Mouse (Mus musculus) spleen, embryonic (tissue): ENCODE measurements at regions not wholly inside any gene's neighbourhood (a gene's known extent, or its start where the extent isn't known, plus 50 kb on each side); places are given as distances from the start of the nearest gene placed in this dataset.

Experiments used
- CTCF ChIA-PET: fragments of 350-600 bp; sonication (Branson Sonifier 250); formaldehyde crosslinking; loops from one replicate; lab custom pipeline; 2022; lab: Charles Lee

DNA sequence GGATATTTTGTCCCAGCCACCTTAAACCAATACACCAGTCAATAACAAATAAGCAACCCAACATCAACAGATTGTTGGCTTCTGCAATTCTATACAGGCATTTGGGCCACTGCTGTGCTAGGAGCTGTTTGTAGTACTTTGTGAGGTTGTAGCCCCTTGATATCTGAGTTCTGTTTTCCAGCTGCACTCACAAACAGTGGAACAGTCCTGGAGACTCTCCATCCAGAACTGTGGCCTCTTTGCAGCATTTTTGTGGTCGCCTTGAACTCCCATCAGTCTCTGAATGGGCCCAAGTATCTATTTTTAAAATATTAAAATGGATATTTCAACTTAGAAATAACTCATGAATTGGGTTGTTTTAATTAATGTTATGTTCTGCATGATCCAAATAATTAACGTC is 205.2 kb upstream of the Thbs1 start:
- CTCF ChIA-PET = no interaction called here

- CTCF ChIA-PET = no interaction called here
Measured at GRCm38 (mm10) chr2:117910781-117911180, 200.9 kb upstream of the Thbs1 start.

DNA sequence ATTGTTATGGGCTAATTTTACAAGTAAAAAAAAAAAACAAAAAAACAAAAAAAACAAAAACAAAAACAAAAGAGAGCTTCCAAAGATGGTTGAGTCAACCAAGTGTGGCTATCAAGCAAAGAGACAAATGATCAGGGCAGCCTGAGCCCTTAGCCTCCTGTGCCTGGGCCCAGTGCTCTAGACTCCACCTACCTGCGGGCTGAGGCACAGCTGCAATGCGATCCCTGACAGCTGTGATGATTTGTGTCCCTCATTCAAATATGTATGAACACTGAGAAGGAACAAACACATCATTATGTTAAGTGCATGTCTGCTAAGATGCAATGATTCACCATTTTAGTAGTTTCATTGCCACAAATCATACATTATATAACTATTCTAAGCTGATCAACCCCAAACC is 199.0 kb upstream of the Thbs1 start:
- CTCF ChIA-PET = no interaction called here

- CTCF ChIA-PET = interaction anchor here (0.6 kb wide), 2 partner anchors 29 to 349 kb away, joined by 6 to 15 read pairs; no protein-coding TSS in a partner anchor
Measured at GRCm38 (mm10) chr2:117913846-117914245, 197.8 kb upstream of the Thbs1 start.

- CTCF ChIA-PET = no interaction called here
Measured at GRCm38 (mm10) chr2:117915821-117916220, 195.9 kb upstream of the Thbs1 start.

GRCm38 (mm10) chr2:117917181-117917580 is 194.5 kb upstream of the Thbs1 start:
- CTCF ChIA-PET = no interaction called here

DNA sequence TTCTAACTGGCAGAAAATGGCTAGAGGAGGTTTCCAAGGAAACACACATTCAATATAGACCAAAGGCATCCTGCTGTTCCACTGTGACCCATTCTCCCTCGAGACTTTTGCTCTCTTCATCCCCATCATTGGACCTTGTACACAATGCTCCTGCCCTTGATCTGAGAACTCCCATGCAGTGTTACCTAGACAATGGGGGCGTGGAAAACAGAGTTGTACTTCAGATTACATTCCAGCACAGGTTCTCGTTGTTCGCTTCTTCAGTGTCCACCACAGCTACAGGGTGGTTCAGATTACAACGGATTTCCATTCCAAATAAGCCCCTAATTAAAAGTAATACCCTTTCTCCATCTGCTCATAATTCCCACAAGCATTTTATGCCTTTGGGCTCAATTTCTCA is 186.8 kb upstream of the Thbs1 start:
- CTCF ChIA-PET = no interaction called here

- CTCF ChIA-PET = no interaction called here
Measured at GRCm38 (mm10) chr2:117925412-117925811, 186.3 kb upstream of the Thbs1 start.

- CTCF ChIA-PET = no interaction called here
Measured at GRCm38 (mm10) chr2:117928062-117928461, 183.6 kb upstream of the Thbs1 start.

DNA sequence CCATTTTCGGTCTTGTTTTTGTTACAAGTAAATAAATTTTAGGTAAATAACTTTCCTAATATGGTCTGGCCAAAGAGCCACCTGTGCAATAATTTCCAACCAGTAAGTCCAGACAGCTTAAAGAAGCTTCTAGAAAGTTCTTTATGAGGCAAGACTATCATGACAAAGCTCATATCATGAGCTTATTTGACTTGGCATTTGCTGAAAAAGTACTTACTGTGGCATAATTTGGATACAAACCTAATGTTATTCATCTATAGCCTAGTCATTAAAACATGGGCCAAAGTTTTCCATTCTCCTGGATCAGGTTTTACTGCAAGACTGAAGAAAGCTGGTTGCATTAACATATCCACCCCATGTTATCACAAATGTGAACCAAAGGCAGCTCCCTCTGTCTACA is 182.1 kb upstream of the Thbs1 start:
- CTCF ChIA-PET = no interaction called here

- CTCF ChIA-PET = no interaction called here
Measured at GRCm38 (mm10) chr2:117930895-117931537, 180.7 kb upstream of the Thbs1 start.

DNA sequence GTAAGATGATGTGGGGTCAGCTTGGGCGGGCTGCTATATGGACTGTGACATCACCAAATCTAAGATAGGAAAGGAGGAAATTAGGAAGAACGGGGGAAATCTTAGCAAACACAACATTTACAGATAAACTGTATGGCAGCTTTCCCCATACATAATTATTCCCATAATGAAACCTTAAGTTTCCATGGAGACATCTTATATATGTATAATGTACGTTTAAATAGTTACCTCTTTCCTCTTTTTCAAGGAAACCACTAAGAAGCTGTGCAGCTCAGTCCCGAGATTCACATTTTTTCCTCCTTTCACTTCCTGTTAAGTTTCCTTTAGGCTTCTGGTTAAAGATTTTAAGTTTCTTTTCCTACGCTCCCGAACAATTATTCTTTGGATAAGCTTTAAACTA is 175.1 kb upstream of the Thbs1 start:
- CTCF ChIA-PET = no interaction called here

DNA sequence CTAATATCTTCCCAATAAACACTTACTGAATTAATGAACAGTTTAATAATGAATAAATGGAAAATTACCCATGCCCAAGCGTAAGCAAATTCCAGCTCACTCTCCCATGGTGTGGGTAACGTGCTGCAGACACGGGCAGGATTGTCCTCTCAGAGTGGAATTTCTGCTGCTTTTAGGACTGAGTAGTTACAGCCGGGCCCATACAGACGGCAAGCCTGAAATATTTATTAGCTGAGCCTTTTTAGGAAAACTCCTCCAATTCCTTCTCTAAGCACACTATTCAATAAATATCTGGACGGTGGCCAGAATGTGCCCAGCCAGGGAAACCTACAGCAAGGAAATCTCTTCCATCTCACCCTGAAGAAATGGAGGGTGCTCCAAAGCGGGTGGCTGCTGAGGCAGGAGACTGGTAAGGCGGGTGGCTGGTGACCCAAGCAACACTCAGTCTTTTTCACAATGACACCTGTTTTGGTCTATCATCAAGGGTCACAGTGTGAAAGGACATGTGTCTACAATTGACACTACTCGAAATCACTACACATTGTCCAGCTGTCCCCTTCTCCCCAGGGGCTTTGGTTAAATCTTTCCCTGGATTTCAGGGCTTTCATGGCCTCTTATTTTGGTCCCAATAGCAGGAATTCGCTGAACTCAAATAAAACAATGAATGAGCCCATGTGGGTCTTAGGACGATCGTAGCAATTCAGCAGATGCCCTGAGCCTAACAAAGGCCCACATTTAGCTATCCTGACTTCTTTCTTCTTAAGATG is 173.2 kb upstream of the Thbs1 start:
- CTCF ChIA-PET = no interaction called here

DNA sequence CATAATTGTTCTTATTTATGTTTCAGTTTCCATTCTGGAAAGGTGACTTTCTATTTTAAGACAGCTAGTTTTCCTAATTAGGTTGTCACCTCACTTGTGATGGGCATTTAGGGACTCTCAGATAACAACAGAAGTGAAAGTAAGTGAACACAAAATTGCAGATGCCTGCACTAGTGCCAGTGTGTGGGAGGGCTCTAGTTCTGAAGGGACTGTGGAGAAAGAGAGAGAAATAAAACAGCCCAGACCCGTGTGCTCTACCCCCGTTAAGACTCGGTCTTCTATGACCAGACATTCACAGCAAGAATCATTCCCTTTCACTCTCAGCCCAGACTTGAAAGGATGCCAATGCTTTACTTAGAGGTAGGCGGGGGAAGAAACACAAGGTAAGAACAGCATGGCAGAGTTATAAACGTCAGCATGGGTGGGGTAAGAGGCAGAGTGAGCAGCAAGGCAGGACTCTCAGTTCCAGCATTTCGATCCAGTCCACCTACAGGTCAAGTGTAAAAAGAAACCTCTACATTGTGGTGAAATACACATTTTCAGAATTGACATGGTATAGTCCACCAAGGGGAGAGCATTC is 170.1 kb upstream of the Thbs1 start:
- CTCF ChIA-PET = no interaction called here

GRCm38 (mm10) chr2:117943666-117944065 is 168.0 kb upstream of the Thbs1 start:
- CTCF ChIA-PET = no interaction called here

GRCm38 (mm10) chr2:117944325-117944724 is 167.4 kb upstream of the Thbs1 start:
- CTCF ChIA-PET = no interaction called here

- CTCF ChIA-PET = no interaction called here
Measured at GRCm38 (mm10) chr2:117944942-117945341, 166.7 kb upstream of the Thbs1 start.

GRCm38 (mm10) chr2:117950431-117951336 is 161.0 kb upstream of the Thbs1 start:
- CTCF ChIA-PET = no interaction called here

DNA sequence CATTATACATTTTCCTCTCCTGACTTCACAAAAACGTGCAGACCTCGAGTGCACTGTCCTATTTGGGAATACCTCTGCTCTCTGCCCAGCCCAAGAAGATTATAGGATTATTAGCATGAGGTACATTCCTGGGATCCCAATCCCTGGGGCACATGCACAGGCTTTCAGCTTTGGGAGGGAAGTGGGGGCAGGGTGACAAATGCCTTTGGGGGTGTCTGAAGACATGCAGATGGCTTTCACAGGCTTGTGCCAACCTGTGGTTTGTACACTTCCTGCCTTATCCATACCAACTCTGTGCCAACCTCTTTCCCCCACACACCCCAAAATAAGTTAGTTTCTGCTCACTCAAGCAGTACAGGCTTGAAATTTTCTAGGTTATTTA is 160.3 kb upstream of the Thbs1 start:
- CTCF ChIA-PET = no interaction called here

- CTCF ChIA-PET = no interaction called here
Measured at GRCm38 (mm10) chr2:117958737-117959136, 152.9 kb upstream of the Thbs1 start.

DNA sequence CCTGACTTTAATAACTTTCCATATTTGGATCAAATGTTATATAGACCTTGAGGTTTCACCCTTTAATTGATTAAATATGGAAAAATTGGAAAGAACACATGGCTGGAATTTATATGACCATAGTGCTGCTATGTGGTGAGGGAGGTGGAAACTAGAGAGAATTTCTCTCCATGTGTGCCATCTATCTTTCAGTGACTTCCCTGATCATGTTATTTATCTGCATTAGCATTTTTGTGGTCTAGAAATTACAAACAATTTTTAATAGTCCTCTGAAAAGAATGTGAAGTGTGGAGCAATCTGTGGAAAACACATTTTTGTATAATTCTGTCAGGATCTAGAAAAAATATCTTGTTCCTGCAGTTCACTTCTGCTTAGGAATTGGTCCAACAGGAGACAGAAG is 152.2 kb upstream of the Thbs1 start:
- CTCF ChIA-PET = no interaction called here

DNA sequence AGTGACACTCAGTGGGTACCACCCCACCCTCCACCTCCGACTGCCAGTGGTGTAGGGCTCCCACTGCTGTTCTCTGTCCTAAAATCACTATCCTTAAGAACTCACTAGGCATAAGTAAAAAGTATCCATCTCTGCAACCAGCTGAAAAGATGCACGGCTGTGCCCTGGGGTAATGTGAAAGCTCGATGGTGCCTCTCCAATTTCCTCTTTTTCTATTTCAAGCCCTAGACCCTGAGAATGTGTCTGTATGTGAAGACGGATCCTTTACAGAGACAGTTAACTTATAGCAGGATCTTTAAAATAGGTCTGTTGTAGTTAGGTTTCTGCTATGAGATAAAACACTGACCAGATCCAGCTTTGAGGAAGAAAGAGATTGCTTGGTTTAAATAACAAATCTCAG is 149.1 kb upstream of the Thbs1 start:
- CTCF ChIA-PET = no interaction called here
